Mouse (Mus musculus): ENCODE data around the gene Angptl7.

Gene Angptl7

DNA sequence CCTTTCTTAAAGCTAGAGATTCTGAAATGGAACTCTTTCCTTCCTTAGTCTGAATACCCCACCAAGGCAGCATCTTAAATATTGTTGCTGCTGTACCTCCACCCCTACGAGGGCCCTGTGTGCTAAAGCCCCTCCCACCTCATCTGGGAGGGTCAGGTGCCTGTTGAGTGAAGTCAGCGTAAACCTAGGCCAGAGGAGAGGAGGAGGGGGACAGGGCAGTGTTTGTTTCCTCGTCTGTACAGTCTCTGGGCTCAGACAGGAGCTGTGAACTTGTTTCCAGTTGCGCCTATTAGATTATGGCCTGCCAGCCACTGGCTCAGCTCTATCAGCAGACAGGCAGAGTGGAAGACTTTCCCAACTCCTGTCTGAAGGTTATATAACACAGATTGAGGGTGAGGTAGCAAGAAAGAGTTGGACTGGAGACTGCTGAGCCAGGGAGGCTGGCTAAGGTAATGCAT, at the start of gene Angptl7:
TSS of gene Angptl7 (minus strand) at position 51 of the 458 bp plus-strand sequence.
- DNase-seq, result no peak

DNA sequence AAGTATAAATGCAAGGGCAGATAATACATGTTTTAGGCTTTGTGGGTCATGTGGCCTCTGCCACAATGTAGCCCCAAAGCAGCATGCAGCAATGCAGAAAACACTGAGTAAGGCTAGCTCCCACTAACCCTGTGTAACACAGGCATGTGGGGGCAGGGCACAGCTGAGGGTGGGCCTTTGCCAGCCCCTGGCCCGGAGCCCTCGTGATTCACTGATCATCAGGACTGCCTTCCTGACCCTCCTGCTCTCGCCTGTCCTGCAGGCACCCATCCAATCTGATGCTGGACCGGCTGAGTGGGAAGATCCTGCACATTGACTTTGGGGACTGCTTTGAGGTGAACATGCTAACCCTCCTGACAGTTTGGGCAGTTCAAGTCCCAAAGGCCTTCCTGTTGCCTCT, 48.8 kb upstream of the Angptl7 start:
- DNase-seq, result no peak

DNA sequence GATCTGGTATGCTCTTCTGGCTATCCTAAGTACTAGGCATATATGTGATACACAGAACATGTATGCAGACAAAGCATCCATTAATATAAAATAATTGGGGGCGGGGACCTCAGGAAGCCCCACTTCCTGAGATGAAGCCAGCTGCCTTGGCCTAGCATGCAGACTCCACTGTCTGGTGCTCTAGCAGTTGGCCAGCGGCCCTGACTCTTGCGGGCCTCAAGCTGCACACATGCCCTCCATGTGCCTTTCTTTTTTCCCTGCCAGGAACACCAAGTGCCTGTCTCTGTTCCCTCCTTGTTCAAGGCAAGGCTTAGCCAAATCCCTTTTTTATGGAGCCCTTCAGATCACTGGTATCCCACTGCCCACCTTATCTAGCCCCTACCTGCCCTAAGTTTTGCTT, 35.6 kb upstream of the Angptl7 start:
- DNase-seq, result no peak

DNA sequence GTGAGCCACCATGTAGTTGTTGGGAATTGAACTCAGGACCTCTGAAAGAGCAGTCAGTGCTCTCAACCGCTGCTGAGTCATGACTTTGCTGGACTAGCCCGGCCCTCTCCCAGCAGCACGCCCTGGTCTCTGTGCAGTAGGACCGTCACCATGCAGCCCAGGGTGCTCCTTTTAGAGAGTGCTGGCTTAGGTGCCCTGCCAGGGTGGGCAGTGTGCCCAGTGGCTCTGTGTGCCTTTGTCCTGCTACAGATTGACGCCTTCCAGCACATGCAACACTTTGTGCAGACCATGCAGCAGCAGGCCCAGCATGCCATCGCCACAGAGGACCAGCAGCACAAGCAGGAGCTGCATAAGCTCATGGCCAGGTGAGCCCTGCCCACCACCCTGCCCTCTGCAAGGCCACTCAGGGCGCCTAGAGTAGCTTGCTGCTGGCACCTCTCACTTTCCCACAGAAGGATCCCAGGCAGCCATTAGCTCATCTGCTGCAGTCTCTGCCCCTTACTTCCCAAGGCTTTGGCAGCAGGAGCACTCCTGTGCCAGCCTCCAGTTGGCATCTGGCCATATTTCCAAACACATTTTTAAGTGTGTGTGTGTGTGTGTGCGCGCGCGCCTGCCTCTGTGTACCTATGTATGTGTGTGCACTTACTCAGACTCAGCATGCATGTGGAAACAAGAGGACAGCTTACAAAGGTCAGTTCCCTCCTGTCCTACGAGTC, 33.5 kb upstream of the Angptl7 start:
- DNase-seq, result no peak

DNA sequence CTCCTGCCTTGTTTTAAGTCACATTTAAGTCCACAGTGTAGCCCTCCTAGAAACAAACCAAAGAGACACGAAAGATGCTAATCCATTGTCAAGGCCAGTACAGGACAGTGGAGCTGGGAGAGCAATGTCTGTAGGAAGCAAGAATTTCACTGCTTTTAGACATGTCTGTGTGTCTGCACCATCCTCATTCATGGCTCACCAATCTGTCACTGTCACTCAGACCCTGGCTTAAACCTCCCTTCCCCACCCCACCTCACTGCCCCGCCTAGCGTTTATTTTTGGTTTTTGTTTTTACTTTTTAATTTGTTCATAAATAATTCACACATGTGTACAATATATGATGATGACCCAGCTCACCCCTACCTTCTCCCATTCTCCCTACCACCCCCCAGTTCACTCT, 32.3 kb upstream of the Angptl7 start:
- no peak for DNase-seq

DNA sequence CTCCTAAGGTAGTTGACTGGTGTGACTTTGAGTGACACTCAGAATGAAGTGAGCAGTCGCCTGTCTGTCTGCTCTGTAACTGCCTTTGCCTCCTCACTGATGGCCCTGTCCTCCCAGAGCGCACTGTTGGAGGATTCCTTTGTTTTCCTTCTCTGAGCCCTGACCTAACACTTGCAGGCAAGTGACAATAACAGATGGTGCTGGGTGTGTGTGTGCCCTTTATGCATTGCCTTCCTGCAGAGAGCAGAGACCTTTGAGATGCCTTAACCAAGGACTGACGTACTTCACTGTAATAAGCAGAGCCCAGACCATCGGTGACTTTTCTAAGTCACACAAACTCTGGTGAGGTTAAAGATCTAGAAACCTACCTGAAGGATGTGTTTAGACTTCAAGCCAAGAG, 31.1 kb upstream of the Angptl7 start:
- DNase-seq, result no peak

DNA sequence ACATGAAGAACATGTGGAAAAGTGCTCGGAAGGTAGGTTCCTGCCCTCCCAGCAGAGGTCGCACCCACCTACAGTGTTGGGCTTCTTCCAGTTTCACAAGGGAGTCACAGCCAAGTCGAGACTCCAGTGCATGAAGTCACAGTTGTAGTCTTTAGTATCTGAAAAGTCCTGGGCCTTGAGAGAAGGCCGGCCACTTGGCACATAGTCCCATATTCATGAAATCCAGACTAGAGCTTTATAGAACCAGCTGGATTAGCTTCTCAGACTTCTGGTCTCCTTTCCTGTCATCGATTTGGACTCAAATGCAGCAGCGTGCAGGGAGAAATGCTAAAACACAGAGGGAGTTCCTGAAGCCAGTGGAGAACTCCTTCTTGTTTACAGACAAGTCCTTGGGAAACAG, 30.5 kb upstream of the Angptl7 start:
- no peak for DNase-seq

DNA sequence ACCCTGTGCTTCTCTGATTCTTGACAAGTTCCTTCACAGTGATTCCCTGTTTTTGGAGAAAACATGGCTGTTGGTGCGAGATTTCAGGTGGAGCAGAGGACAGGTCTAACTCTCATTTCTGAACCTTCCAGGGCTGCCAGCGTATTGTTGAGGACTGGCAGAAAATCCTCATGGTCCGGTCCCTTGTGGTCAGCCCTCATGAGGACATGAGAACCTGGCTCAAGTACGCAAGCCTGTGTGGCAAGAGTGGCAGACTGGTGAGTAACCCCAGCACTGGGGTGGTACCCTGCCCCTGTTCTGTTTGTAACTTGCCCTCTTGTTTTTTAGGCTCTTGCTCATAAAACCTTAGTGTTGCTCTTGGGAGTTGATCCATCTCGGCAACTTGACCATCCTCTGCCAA, 30.1 kb upstream of the Angptl7 start:
- no peak for DNase-seq

DNA sequence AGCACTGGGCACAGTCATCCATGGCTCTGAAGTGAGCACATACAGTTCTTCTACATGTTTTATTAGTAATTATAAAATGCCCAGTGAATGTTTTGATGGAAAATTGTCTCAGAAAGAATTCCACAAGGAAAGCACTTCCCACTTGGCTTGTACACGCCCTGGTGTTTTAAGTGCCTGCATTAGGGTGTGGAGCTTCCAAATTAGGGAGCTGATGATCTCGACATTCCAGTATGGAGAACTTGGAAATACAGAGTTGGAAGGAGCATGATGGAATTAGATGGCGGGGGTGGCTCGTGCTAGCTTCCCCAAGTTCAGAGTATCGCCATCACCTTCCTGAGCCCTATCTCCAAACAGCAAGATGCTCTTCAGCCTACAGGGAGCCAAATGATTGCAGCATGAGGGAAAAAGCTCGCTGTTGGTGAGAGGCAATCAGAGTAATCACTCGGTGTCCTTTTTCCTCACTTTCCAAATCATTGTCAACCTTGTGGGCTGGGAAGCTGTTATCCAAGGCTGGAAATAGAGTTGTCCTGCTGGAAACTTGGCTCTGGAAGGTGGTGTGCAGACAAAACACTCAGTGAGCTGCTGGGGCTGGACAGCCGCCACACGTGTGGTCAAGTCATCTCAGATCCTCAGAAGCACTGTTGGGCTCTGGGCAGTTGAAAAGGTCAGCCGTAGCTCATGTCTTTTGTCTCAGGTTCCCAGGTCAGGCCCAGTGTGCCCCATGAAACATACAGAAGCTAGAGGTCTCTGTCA, 27.1 kb upstream of the Angptl7 start:
- DNase-seq, result no peak

DNA sequence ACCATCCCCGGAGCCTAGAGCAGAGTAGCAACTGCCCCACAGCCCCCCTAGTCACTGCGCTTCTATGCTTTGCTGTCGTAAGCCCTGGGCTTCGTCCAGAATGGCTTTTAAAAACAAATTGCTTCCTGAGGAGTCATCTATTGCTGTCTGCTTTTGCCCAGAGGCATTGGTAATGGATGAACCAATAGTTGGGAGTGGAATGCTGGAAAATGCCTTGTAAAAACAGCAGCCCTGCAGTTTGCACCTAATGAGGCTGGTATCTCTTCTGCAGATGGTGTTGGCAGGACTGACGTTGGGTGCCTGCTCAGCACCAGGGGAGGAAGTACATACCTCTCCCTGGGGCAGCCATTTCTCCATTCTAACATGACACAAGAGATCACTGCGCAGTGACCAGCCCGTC, 23.3 kb upstream of the Angptl7 start:
- no peak for DNase-seq

DNA sequence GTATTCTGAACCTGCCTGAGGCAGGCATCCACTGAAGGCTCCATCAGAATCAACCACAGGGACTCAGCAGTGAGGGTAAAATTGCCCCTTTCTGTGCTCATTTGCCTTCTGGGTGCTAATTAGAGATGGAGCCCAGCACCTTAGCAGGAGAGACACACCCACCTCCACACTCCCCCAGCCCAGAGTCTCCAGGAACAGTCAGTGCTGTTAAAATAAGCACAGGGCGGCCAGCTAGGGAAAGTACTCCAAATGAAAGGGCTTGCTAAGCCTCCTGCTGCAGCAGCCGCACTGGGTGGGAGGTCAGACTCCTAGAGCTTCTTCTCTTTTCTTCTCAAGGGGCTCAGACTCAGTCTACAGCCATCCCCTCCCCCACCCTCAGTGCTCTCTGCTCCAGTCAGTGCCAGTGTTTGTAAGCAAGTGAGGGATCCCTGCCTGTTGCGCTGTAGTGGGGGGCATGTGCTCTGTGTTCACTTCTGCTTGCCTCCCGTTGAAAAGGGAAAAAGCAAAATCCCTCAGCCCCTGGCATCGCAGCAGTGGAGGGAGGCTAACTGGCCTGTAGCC, 18.1 kb upstream of the Angptl7 start:
- DNase-seq, result no peak

DNA sequence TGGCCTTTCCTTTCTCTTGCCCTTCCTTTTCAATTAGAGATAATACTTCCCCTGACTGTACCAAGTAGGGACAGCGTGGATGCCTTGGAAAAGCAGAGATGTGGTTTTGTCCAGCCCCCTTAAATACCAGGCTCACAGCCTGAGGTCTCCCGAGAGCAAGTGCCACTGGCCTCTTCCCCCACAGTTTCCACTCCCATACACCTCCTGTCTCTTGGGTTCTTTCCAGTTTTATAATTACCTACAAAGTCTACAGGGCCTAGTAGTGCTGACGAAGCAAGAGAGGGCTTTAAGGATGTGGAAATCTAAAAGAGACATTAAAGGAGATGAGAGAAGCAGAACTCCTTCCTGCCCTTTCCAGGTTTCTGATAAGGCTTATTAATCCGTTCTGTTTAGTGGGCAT, 17.5 kb upstream of the Angptl7 start:
- no peak for DNase-seq

DNA sequence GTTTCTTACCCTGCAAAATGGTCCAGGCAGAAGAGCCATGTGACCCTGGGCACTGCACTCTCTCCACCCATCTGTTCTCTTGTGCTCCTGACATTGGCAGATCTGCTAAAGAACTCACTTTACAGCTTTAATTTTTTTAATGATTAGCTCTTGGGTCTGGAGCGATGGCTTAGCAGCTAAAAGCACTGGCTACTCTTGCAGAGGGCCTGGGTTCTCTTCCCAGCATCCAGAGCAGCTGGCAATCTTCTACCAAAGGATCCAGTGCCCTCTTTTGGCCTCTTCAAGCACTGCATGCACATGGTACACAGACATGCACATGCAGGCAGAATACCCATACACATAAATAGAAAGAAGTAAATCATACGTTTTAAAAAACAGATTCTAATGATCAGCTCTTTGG, 15.1 kb upstream of the Angptl7 start:
- no peak for DNase-seq

DNA sequence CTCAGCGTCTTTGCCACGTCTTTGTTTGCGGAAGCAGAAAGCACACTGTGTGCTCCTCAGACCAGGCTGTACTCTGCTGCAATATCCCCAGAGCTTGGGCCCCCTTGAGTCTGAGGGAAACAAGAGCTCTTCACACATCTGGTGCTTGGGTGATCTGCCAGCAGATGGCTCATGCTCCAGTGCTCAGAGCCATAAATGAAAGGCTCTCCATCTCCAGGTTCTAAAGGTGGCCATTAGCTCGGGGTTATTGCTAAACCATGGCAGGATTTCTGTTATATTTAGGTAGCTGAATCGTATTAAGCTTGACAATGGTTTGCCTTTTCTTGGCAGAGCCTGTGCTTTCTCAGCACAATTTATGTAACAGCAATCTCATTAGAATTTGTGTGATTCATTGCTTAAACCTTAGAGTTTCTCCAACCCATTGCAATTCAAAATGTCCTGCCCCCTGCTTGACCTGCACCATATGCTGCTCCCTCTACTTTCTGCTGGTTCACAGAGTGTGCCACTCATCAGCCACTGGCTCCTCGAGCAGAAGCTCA, 12.8 kb upstream of the Angptl7 start:
- DNase-seq, result no peak

DNA sequence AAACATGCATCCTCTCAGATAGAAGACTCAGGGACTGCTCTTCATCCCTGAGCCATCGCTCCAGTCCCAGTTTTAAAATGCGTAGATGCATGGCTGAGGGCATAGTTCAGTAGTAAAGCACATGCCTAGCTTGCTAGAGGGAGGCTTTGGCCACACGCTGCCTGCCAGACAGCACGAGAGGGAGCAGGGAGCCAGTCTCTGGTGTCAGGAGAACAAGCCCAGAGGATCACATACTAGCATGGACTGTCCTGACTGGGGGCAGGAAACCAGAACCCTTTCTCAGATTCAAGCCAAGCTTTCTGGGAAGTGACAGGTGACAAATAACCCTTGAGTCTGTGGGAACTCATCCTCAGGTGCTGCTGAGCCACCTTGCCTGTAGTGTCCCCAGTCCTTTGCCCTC, 11.1 kb upstream of the Angptl7 start:
- DNase-seq, result no peak

DNA sequence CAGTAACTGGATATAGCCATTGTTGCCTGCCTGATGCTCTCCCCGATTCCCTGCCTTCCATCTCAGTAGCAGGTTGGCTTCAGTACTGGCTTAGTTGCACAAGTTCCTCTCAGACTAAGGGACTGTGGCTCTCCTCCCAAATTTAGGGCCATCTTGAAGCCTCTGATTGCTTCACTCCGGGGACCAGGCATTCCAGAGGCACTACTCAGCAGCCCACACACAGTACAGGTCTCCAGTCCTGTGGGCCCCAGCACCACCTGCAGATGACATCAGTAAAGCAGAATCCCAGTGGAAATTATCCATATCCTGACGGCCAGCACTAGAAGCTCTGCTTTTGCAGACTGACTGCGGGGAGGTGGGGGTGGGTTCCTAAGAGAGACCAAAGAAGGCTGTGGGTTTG, 10.4 kb upstream of the Angptl7 start:
- peak; percentile 19 for DNase-seq

DNA sequence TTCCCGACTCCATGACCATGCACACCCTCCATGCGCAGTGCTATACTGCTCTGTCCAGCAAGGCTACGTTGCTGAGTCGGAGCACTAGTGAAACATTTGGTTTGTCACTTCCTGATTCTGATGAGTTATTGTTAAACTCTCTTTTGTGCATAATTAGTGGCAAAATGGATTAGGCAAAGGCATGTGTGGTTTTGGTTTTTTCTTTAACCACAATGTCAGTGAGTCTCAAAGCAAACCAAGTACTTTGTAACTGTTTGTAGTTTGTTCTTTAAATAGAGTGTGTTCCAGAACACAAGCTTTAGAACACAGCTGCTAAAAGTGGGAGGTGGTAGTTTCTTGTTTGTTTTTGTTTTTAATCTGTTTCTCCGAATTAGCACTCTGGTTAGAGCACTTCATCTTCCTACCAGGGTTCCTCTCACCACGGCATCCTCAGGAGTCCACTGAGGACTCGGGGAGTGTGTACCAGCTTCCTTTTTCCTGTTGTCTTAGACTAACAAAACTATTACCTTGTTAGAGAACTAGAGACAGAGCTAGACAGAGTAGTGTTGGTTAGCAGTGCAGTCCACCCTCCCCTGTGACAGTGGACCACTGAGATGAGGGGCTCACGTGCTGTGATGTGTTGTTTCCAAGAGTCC, 9.3 kb upstream of the Angptl7 start:
- DNase-seq, result no peak

DNA sequence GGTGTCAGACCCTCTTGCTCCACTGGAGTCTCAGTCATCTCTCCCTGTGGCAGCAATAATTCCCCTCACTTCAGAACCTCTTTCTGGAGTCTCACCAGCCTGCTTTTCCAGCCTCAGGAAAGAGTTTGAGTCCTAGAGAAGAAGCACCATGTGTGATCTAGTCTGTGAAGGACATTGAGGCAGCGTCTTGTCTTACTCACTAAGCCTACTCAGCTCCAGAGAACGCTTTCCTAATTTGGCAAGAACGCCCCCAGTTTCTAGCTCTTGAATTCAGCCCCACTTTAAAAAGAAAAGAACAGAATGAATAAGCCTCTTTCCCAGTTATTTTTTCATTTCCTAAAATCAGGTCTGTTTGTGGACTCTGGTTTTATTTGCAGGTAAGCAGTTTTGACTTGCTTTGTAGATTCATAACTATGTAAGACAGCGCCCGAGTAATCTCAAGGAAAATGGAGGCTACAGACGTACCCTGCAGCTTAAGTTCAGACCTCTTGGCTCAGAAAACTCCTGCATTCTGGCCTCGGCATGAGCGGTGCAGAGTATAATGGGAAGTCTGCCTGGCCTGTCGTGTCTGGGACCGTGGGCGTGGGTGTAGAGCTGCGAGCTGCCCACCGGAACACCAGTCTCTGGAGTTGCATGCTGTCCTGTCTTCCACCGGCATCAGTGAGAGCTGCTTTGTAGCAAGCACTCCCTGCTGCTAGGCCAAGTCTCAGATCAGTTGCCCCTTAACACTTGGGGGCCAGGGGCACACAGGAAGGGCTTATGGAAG, 8.0 kb upstream of the Angptl7 start:
- no peak for DNase-seq

DNA sequence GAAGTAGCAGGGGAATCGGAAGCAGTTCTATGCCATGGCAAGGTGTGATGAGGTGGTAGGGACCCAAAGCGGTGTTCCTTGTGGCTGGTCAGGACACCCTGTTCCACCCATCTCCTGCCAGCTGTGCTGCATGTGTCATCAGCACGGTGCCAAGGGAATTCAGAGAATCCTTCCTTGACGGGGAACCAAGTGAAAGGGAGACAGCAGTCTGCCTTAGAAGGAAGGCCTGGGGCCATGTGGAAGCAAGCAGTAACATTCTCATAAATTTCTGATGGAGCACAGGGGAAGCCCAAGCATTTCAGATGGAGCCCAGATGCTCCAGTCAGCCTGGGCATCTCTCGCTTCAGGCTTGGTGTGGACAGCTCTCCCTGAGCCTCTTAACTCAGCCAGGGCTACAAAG, 7.3 kb upstream of the Angptl7 start:
- DNase-seq, result peak; percentile 12

DNA sequence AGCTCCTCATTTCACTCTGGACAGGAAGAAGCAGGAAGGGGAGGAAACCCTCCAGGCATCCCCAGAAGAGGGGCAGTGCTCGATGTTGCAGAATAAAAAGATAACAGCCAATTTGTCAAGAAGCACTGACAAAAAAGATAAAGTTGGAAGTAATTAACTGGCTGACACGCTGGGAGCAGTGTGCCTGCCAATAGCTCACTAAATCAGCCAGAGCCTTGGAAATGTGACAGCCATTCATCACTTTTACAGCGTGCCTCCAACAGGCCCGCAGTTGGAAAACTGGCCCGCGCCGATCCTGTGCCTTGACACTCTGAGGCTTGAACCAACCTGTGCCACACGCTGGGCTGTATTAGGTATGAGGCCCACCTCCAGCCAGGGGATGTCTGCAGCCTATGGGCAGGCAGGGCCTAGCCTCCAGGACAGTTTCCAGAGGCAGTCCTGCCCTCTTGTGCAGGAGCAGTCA, 4.3 kb upstream of the Angptl7 start:
- peak; percentile 26 for DNase-seq

DNA sequence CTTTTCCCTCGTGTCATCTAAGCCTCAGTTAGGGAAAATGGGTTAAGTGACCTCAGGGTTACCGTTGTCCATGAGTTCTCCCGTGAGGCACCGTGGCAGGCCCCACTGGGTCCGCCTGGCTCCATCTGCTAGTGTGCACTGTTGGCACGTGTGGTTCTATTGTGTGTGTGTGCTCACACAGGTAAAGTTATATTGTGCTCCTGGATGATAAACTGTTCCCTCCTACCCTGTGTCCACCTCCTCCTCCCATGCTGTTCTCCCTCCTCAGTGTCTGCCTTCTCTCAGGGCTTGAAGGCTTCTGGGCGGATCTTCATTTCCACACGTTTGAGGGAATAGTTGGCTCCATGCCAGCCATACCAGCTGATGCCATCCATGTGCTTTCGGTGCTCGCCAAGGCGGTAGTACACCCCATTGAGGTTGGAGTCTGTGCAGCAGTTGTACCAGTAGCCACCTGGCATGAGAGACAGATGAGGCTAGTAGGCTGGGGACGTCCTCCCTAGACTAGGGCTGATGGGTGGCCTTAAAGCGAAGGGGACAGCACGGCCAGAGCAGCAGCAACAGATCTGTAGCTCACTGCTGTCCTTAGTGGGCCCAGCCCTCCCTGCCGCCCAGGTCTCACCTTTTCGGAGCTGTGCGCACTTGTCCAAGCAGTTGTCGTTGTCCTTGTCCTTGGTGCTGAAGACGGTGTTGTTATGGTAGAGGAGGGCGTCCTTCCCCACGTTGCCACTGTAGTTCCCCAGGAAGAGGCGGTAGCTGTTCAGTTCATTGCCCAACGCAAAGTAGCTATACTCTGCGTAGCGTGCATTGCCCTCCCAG, 4.2 kb downstream of the Angptl7 start:
- DNase-seq, result no peak

DNA sequence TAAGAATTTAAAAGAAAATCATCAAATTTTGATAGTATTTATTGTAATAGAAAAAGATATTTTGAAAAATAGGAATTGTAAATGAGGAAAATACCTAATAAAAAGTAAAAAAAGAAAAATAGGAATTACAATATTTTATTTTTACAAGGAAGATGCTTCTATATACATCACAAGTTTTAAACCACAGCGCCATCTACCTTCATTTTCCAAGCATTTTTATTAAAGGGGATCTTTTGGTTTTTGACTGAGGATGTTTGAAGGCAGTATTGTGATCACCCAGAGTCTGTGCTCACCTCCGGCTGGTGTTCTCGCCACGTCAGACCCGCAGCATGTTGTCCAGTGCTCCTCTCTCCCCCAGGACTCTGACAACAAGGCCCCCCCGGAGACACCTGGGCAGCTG, 5.1 kb downstream of the Angptl7 start:
- DNase-seq, result no peak
